Mouse (Mus musculus): ENCODE results near the gene Ehd4. TPM values are rescaled to one million over a fixed set of nuclear protein-coding genes. Genes with fewer than 3 reads are reported as not detected.
A peak's percentile ranks its signal among the peaks of the same experiment; 100 is the strongest.

Gene Ehd4
- total RNA-seq (2021) = 100 to 1,000 TPM; 439 to 440 TPM
- long read RNA-seq, experiment 1, transcript Ehd4-201 (6 exons, 3,730 nt) = major isoform, 808 of 904 reads
- long read RNA-seq, experiment 1, partial matches to known transcripts = 22 of 904 reads
- long read RNA-seq, experiment 1, other reads (novel, unspliced or antisense) = 74 of 904 reads
- long read RNA-seq, experiment 2, transcript Ehd4-201 (6 exons, 3,730 nt) = major isoform, 763 of 871 reads
- long read RNA-seq, experiment 2, partial matches to known transcripts = 94 of 871 reads
- long read RNA-seq, experiment 2, other reads (novel, unspliced or antisense) = 13 of 871 reads

- intact Hi-C loops (cut with DNase I) = no loop called here
- DNase-seq = peak; percentile 99 to 100
These were observed at the start of gene Ehd4 for GRCm38 (mm10) chr2:120154361-120154894. Gene Ehd4, minus strand, starts transcription at chr2:120154606.

- peak in 1 of 2 experiments; percentile 7 for DNase-seq
- intact Hi-C loops (cut with DNase I) = no loop called here
These were observed 49.3 kb upstream of the Ehd4 start for GRCm38 (mm10) chr2:120203742-120204141.

- intact Hi-C loops (cut with DNase I) = no loop called here
- no peak for DNase-seq
These were observed 45.7 kb upstream of the Ehd4 start for GRCm38 (mm10) chr2:120200077-120200476.

GRCm38 (mm10) chr2:120188174-120188573, 33.8 kb upstream of the Ehd4 start:
- no peak for DNase-seq
- intact Hi-C loops (cut with DNase I) = no loop called here

DNA sequence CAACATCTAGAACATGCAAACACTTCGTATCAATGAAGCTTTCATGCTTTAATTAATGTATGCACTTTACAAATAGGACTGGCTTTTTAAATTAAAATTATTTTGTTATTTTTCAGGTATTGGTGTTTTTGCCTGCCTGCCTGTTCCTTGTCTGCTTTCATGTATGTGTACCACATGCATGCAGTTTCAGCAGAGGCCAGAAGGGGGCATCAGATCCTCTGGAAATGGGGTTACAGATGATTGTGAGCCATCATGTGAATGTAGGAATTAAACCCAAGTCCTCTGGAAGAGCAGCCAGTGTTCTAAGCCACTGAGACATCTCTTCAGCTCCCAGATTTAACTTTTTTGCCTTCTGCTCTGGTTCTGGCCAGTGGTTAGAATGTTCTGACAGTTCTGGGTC, 33.2 kb upstream of the Ehd4 start:
- intact Hi-C loops (cut with DNase I) = no loop called here
- no peak for DNase-seq

GRCm38 (mm10) chr2:120185527-120186276, 31.3 kb upstream of the Ehd4 start:
- DNase-seq = no peak
- intact Hi-C loops (cut with DNase I) = no loop called here

- intact Hi-C loops (cut with DNase I) = no loop called here
- DNase-seq = no peak
These were observed 24.5 kb upstream of the Ehd4 start for GRCm38 (mm10) chr2:120178936-120179335.

GRCm38 (mm10) chr2:120173718-120174117, 19.3 kb upstream of the Ehd4 start:
- intact Hi-C loops (cut with DNase I) = loop anchor here (1.0 to 5.0 kb wide), 3 partner anchors 92 to 201 kb away; partner anchors contain the start of gene Mapkbp1
- DNase-seq = peak; percentile 65 to 79

GRCm38 (mm10) chr2:120171362-120171761, 17.0 kb upstream of the Ehd4 start:
- intact Hi-C loops (cut with DNase I) = loop anchor here (5.0 kb wide), 1 partner anchor 111 kb away; no protein-coding TSS in a partner anchor

GRCm38 (mm10) chr2:120170726-120171125, 16.3 kb upstream of the Ehd4 start:
- DNase-seq = peak; percentile 51 to 74

More at GRCm38 (mm10) chr2:120171362-120171761, 17.0 kb upstream of the Ehd4 start:
- no peak for DNase-seq

DNA sequence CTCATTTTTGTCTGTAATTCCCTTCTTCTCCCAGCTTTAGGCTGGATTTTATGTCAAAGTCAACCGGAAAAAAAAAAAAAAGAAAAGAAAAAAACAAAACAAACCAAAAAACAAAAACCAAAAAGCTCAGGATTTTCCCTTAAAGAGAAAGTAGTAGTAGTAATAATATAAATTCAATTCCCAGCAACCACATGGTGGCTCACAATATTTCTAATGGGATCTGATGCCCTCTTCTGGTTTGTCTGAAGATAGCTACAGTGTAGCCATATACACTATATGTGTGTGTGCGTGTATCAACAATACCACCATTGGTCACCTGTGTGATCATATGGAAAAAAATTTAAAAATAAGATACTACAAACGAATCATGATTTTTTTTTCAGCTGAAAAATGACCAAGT, 15.0 kb upstream of the Ehd4 start:
- no peak for DNase-seq
- intact Hi-C loops (cut with DNase I) = no loop called here

More at GRCm38 (mm10) chr2:120170726-120171125, 16.3 kb upstream of the Ehd4 start:
- intact Hi-C loops (cut with DNase I) = loop anchor here (1.0 to 5.0 kb wide), 2 partner anchors 85 to 112 kb away; no protein-coding TSS in a partner anchor

- intact Hi-C loops (cut with DNase I) = no loop called here
- no peak for DNase-seq
These were observed 13.4 kb upstream of the Ehd4 start for GRCm38 (mm10) chr2:120167763-120168162.

- no peak for DNase-seq
- intact Hi-C loops (cut with DNase I) = no loop called here
These were observed 11.1 kb upstream of the Ehd4 start for GRCm38 (mm10) chr2:120165474-120165873.

DNA sequence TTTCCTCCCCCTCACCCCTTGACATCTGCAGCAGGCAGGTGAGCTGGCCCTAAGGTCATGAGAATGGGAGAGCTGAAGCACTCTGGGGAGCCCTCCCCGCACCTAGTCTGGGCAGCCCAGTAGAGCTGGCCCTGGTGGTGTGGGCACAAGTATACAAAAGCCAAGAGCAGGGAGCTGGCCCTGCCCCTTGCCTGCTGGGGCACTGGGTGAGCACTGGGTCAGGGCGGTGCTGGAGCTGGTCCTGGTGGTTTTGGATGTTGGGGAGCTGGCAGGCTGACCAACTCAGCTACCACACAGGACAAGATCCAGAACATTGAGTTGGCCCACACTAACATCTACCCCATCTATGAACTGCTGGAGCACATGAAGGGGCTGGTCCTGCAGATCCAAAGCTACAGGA, 5.0 kb upstream of the Ehd4 start:
- intact Hi-C loops (cut with DNase I) = no loop called here
- DNase-seq = no peak

- no peak for DNase-seq
- intact Hi-C loops (cut with DNase I) = no loop called here
These were observed 4.4 kb upstream of the Ehd4 start for GRCm38 (mm10) chr2:120158846-120159245.

DNA sequence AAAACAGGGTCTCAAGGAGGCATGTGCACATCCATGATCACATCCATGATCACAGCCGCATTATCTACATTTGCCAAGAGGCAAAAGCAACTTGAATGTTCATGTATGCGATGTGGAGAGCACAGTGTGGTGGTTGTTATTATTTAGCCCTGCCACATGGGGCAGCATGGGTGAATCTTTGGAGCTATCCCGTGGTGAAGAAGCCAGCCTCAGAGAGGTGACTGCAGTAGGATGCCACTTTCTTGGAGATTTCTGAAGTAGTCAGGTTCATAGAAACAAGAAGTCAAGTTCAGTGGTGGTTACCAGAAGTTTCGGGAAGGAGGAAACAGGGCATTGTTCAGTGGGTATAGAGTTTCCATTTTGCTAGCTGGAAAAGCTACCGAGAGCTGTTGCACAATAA, 3.6 kb upstream of the Ehd4 start:
- DNase-seq = no peak
- intact Hi-C loops (cut with DNase I) = no loop called here

DNA sequence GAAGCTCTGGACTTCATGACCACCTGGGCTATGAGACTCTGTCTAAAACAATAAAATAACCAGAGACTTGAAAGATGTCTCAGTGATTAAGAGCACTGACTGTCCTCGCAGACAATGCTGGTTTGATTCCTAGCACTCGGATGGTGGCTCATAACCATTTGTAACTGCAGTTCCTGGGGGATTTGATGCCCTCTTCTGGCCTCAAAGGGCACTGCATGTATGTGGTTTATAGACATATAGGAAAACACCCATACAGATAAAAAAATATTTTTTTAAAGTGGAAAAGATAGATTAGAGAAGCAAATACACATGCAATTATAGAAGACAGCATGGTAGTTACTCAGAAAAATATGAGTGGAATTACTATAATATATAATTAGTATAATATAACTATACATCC, 3.2 kb upstream of the Ehd4 start:
- intact Hi-C loops (cut with DNase I) = no loop called here
- no peak for DNase-seq

GRCm38 (mm10) chr2:120153586-120154360, 633 bp downstream of the Ehd4 start:
- no peak for DNase-seq
- intact Hi-C loops (cut with DNase I) = loop anchor here (2.0 kb wide), 1 partner anchor 55 kb away; no protein-coding TSS in a partner anchor

GRCm38 (mm10) chr2:120150571-120150970, 3.8 kb downstream of the Ehd4 start:
- intact Hi-C loops (cut with DNase I) = loop anchor here (2.0 kb wide), 1 partner anchor 22 kb away; no protein-coding TSS in a partner anchor

DNA sequence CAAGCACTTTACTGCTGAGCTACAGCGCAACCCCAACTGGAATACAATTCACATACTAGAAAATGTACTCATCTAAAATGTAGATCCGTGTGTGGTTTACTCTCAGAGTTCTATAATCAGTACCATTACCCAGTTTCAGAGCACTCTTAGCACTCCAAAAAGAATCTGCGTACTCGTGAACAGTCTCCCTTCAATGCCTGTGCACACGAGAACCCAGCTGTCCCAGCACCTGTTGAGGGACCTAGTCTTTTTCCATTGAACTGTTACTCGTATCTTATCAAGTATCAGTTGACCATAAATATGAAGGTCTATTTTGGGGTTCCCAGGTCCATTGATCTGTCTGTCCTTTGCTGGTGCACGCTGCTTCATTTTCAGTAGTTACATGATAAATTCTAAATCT, 4.8 kb downstream of the Ehd4 start:
- DNase-seq = no peak
- intact Hi-C loops (cut with DNase I) = loop anchor here (2.0 kb wide), 1 partner anchor 21 kb away; no protein-coding TSS in a partner anchor

More at GRCm38 (mm10) chr2:120150571-120150970, 3.8 kb downstream of the Ehd4 start:
- DNase-seq = no peak
